In genomic region chr5:142937956-142938727, GRCm38 (mm10) we compare ENCODE assay signal across 9 mouse cellular contexts. TPM values are rescaled to one million over a fixed set of nuclear protein-coding genes. Genes with fewer than 3 reads are reported as not detected.
DNase-seq lines count a peak whose midpoint lies in the region; ATAC-seq and TF ChIP-seq lines count a peak whose summit lies in the region.
"Had no signal": no experiment of that assay in that cellular context is flagged by ENCODE, and none has a peak within 500 bp of the region (broad histone marks: within the 10 kb centered on the region; RNA-seq: fewer than 3 reads in every experiment).

No protein-coding gene starts in this region.

- no peak overlapping the region for H3K27ac ChIP-seq in lung, embryonic 16.5 days (ENCODE audit: low read length)
- H3K27ac ChIP-seq in heart, postnatal 0 days (ENCODE audit: low read depth): no peak overlapping the region
- H3K27ac ChIP-seq in liver, embryonic 13.5 days: peak overlapping the region; percentile 24
- no peak overlapping the region for H3K27ac ChIP-seq in forebrain, postnatal 0 days (ENCODE audit: low read depth, low read length)
- no peak overlapping the region for H3K27ac ChIP-seq in forebrain, embryonic 15.5 days (replicated peaks)
- H3K27ac ChIP-seq: neural tube, embryonic 12.5 days had no signal

- no peak for TF ChIP-seq EP300 in heart, postnatal 0 days (IDR thresholded peaks at IDR 0.05; ENCODE audit: low read depth)

- H3K9me3 ChIP-seq in lung, embryonic 16.5 days (ENCODE audit: control insufficient read depth, low read length): 0 out of 2 replicates have a peak, but pooled peaks cover 2% of the 10 kb centered on the region
- no peaks in the 10 kb centered on the region for H3K9me3 ChIP-seq in heart, postnatal 0 days (replicated peaks; ENCODE audit: control insufficient read depth, low read length)
- no peaks in the 10 kb centered on the region; the same call in 1 of the 2 replicates for H3K9me3 ChIP-seq in liver, embryonic 13.5 days (replicated peaks)
- no peaks in the 10 kb centered on the region for H3K9me3 ChIP-seq in forebrain, postnatal 0 days (ENCODE audit: low read length)
- no peaks in the 10 kb centered on the region for H3K9me3 ChIP-seq in forebrain, embryonic 15.5 days

- no peaks in the 10 kb centered on the region for H3K27me3 ChIP-seq in lung, embryonic 16.5 days (ENCODE audit: control insufficient read depth, insufficient read depth, low read depth, low read length)
- H3K27me3 ChIP-seq in heart, postnatal 0 days (ENCODE audit: control insufficient read depth, insufficient read depth, low read length): no peaks in the 10 kb centered on the region
- H3K27me3 ChIP-seq in liver, embryonic 13.5 days: no peaks in the 10 kb centered on the region
- no peaks in the 10 kb centered on the region for H3K27me3 ChIP-seq in forebrain, postnatal 0 days (ENCODE audit: insufficient read depth, low read length)
- no peaks in the 10 kb centered on the region for H3K27me3 ChIP-seq in forebrain, embryonic 15.5 days
- H3K27me3 ChIP-seq: neural tube, embryonic 12.5 days had no signal

- no peak overlapping the region for H3K4me3 ChIP-seq in lung, embryonic 16.5 days (ENCODE audit: low read length)
- H3K4me3 ChIP-seq in lung, adult 2 months (replicated peaks; ENCODE audit: extremely low read depth, low read depth, low read length): no peak overlapping the region
- H3K4me3 ChIP-seq in heart, postnatal 0 days (ENCODE audit: low read depth, low read length): no peak overlapping the region
- H3K4me3 ChIP-seq in liver, embryonic 13.5 days (replicated peaks): 0 out of 2 replicates have a peak overlapping the region, but pooled peaks have one; percentile 16
- H3K4me3 ChIP-seq in forebrain, postnatal 0 days (ENCODE audit: low read depth, low read length): no peak overlapping the region
- H3K4me3 ChIP-seq in forebrain, embryonic 15.5 days: no peak overlapping the region
- H3K4me3 ChIP-seq: neural tube, embryonic 12.5 days had no signal

- no peak overlapping the region for H3K9ac ChIP-seq in lung, embryonic 16.5 days (ENCODE audit: low read length)
- H3K9ac ChIP-seq in heart, postnatal 0 days (replicated peaks; ENCODE audit: low read depth, low read length): no peak overlapping the region
- H3K9ac ChIP-seq in liver, embryonic 13.5 days: 0 out of 2 replicates have a peak overlapping the region, but pooled peaks have one; percentile 12
- no peak overlapping the region for H3K9ac ChIP-seq in forebrain, postnatal 0 days
- H3K9ac ChIP-seq in forebrain, embryonic 15.5 days (replicated peaks): no peak overlapping the region
- H3K9ac ChIP-seq: neural tube, embryonic 12.5 days had no signal

- ATAC-seq in lung, embryonic 16.5 days (ENCODE audit: low read depth): peak; percentile 41
- ATAC-seq in heart, postnatal 0 days (ENCODE audit: insufficient read depth, low read depth): 0 out of 2 replicates have a peak, but pooled peaks have one; percentile 10
- peak; percentile 27; the same call in 1 of the 2 replicates for ATAC-seq in liver, embryonic 13.5 days (ENCODE audit: low read depth)
- no peak for ATAC-seq in forebrain, postnatal 0 days
- no peak for ATAC-seq in forebrain, embryonic 15.5 days (replicated peaks)

- no peak for TF ChIP-seq CTCF in lung, adult 2 months (IDR thresholded peaks at IDR 0.05; ENCODE audit: insufficient read depth, low read length)
- no peak for TF ChIP-seq CTCF in heart, postnatal 0 days (IDR thresholded peaks at IDR 0.05; ENCODE audit: low read depth)
- TF ChIP-seq CTCF in forebrain, postnatal 0 days (IDR thresholded peaks at IDR 0.05; ENCODE audit: low read depth): no peak

- no peak for TF ChIP-seq POLR2A in lung, adult 2 months (IDR thresholded peaks at IDR 0.05; ENCODE audit: borderline replicate concordance, extremely low read depth, low read depth, low read length)

- H3K4me2 ChIP-seq in lung, embryonic 16.5 days (ENCODE audit: low read depth, low read length): no peak overlapping the region
- no peak overlapping the region for H3K4me2 ChIP-seq in heart, postnatal 0 days (ENCODE audit: low read depth, low read length)
- peak overlapping the region; percentile 50 for H3K4me2 ChIP-seq in liver, embryonic 13.5 days
- H3K4me2 ChIP-seq in forebrain, postnatal 0 days (ENCODE audit: low read depth): no peak overlapping the region
- H3K4me2 ChIP-seq in forebrain, embryonic 15.5 days (replicated peaks): no peak overlapping the region
- H3K4me2 ChIP-seq: neural tube, embryonic 12.5 days had no signal

- no peaks in the 10 kb centered on the region for H3K36me3 ChIP-seq in lung, embryonic 16.5 days (ENCODE audit: control insufficient read depth, insufficient read depth, low read length)
- no peaks in the 10 kb centered on the region for H3K36me3 ChIP-seq in heart, postnatal 0 days (replicated peaks; ENCODE audit: control insufficient read depth, insufficient read depth, low read length)
- no peaks in the 10 kb centered on the region for H3K36me3 ChIP-seq in liver, embryonic 13.5 days
- H3K36me3 ChIP-seq in forebrain, postnatal 0 days (ENCODE audit: insufficient read depth): no peaks in the 10 kb centered on the region
- no peaks in the 10 kb centered on the region for H3K36me3 ChIP-seq in forebrain, embryonic 15.5 days
- H3K36me3 ChIP-seq: neural tube, embryonic 12.5 days had no signal

- DNase-seq in lung, adult 2 months: no peak
- peak; percentile 97 for DNase-seq in R1 (ENCODE audit: low read depth, low spot score)
- DNase-seq in heart, postnatal 0 days (ENCODE audit: low spot score): no peak
- DNase-seq in liver, embryonic 13.5 days: peak; percentile 71
- peak; percentile 57 for DNase-seq in thymus, postnatal 25 days
- no peak for DNase-seq in forebrain, postnatal 0 days

- 35% methylated on average over 19 of the region's 19 CpGs for whole genome bisulfite sequencing in lung, embryonic 16.5 days
- WGBS in lung, adult 2 months: 41% methylated on average over 19 of the region's 19 CpGs
- WGBS in heart, postnatal 0 days: 40% methylated on average over 19 of the region's 19 CpGs
- WGBS in liver, embryonic 13.5 days (ENCODE audit: insufficient replicate concordance): 23% methylated on average over 19 of the region's 19 CpGs
- 40% methylated on average over 19 of the region's 19 CpGs for WGBS in forebrain, postnatal 0 days
- WGBS in forebrain, embryonic 15.5 days: 41% methylated on average over 19 of the region's 19 CpGs

- peaks cover 5% of the 10 kb centered on the region; the same call in 1 of the 2 replicates for H3K4me1 ChIP-seq in lung, embryonic 16.5 days (replicated peaks; ENCODE audit: control insufficient read depth, insufficient read depth, low read length)
- peaks cover 4% of the 10 kb centered on the region for H3K4me1 ChIP-seq in lung, adult 2 months (ENCODE audit: control insufficient read depth, insufficient read depth, low read length)
- peaks cover 6% of the 10 kb centered on the region; the same call in 1 of the 2 replicates for H3K4me1 ChIP-seq in heart, postnatal 0 days (ENCODE audit: control insufficient read depth, insufficient read depth)
- H3K4me1 ChIP-seq in liver, embryonic 13.5 days (replicated peaks): peaks cover 37% of the 10 kb centered on the region
- H3K4me1 ChIP-seq in forebrain, postnatal 0 days (ENCODE audit: insufficient read depth): no peaks in the 10 kb centered on the region
- H3K4me1 ChIP-seq in forebrain, embryonic 15.5 days: peaks cover 6% of the 10 kb centered on the region; the same call in 1 of the 2 replicates
- H3K4me1 ChIP-seq: neural tube, embryonic 12.5 days had no signal

RNA-seq across cellular contexts. Expression of gene Fscn1, which starts 22.0 kb away (rescaled TPM):
- 181 and 222 TPM in 2 replicates for polyA plus RNA-seq in lung, embryonic 16.5 days (2015; fragmentation: Nextera tagmentation; extraction: Ambion mirVana)
- polyA plus RNA-seq in lung, adult 2 months (2012; rRNA removed): 21.0 and 26.3 TPM in 2 replicates
- 101 and 104 TPM in 2 replicates for total RNA-seq in heart, postnatal 0 days (2014; rRNA removed; ENCODE audit: low replicate concordance)
- 77.9 and 78.7 TPM in 2 replicates for polyA plus RNA-seq in heart, postnatal 0 days (2015; fragmentation: Nextera tagmentation; extraction: Ambion mirVana)
- 29.5 and 38.3 TPM in 2 replicates for polyA plus RNA-seq in liver, embryonic 13.5 days (2015; fragmentation: Nextera tagmentation; extraction: Ambion mirVana)
- 394 and 457 TPM in 2 replicates for total RNA-seq in forebrain, postnatal 0 days (2014; rRNA removed)
- polyA plus RNA-seq in forebrain, postnatal 0 days (2015; fragmentation: Nextera tagmentation; extraction: Ambion mirVana): 522 and 558 TPM in 2 replicates
- 521 and 538 TPM in 2 replicates for polyA plus RNA-seq in forebrain, embryonic 15.5 days (2015; fragmentation: Nextera tagmentation; extraction: Ambion mirVana)

RNA-seq across cellular contexts. Expression of gene Actb, which starts 31.6 kb away (rescaled TPM):
- 16,153 and 18,603 TPM in 2 replicates for polyA plus RNA-seq in lung, embryonic 16.5 days (2015; fragmentation: Nextera tagmentation; extraction: Ambion mirVana)
- polyA plus RNA-seq in lung, adult 2 months (2012; rRNA removed): 5,708 and 6,451 TPM in 2 replicates
- 2,129 and 2,574 TPM in 2 replicates for total RNA-seq in heart, postnatal 0 days (2014; rRNA removed; ENCODE audit: low replicate concordance)
- 4,473 and 4,544 TPM in 2 replicates for polyA plus RNA-seq in heart, postnatal 0 days (2015; fragmentation: Nextera tagmentation; extraction: Ambion mirVana)
- 8,250 and 9,425 TPM in 2 replicates for polyA plus RNA-seq in liver, embryonic 13.5 days (2015; fragmentation: Nextera tagmentation; extraction: Ambion mirVana)
- 5,288 and 5,744 TPM in 2 replicates for total RNA-seq in forebrain, postnatal 0 days (2014; rRNA removed)
- 19,349 and 21,354 TPM in 2 replicates for polyA plus RNA-seq in forebrain, postnatal 0 days (2015; fragmentation: Nextera tagmentation; extraction: Ambion mirVana)
- polyA plus RNA-seq in forebrain, embryonic 15.5 days (2015; fragmentation: Nextera tagmentation; extraction: Ambion mirVana): 16,767 and 16,970 TPM in 2 replicates

RNA-seq across cellular contexts. Expression of gene Fbxl18, which starts 42.9 kb away (rescaled TPM):
- polyA plus RNA-seq in lung, embryonic 16.5 days (2015; fragmentation: Nextera tagmentation; extraction: Ambion mirVana): 9.5 and 10.3 TPM in 2 replicates
- 21.3 and 22.5 TPM in 2 replicates for polyA plus RNA-seq in lung, adult 2 months (2012; rRNA removed)
- 12.5 and 17.8 TPM in 2 replicates for total RNA-seq in heart, postnatal 0 days (2014; rRNA removed; ENCODE audit: low replicate concordance)
- polyA plus RNA-seq in heart, postnatal 0 days (2015; fragmentation: Nextera tagmentation; extraction: Ambion mirVana): 6.8 and 7.3 TPM in 2 replicates
- polyA plus RNA-seq in liver, embryonic 13.5 days (2015; fragmentation: Nextera tagmentation; extraction: Ambion mirVana): 3.7 and 4.2 TPM in 2 replicates
- 24.9 and 38.0 TPM in 2 replicates for total RNA-seq in forebrain, postnatal 0 days (2014; rRNA removed)
- 14.9 and 27.0 TPM in 2 replicates for polyA plus RNA-seq in forebrain, postnatal 0 days (2015; fragmentation: Nextera tagmentation; extraction: Ambion mirVana)
- 32.6 and 34.2 TPM in 2 replicates for polyA plus RNA-seq in forebrain, embryonic 15.5 days (2015; fragmentation: Nextera tagmentation; extraction: Ambion mirVana)

Comparison
In these comparisons a context has a peak if more than half of its experiments do, and no peak if none do; other contexts are left out.
1. ATAC-seq: peak in lung, embryonic 16.5 days (single experiment), heart, postnatal 0 days (single experiment) and liver, embryonic 13.5 days (single experiment); none in forebrain, postnatal 0 days (single experiment) and forebrain, embryonic 15.5 days (single experiment).
2. DNase-seq: peak in R1 (single experiment), liver, embryonic 13.5 days (single experiment) and thymus, postnatal 25 days (single experiment); none in lung, adult 2 months (single experiment), heart, postnatal 0 days (single experiment) and forebrain, postnatal 0 days (single experiment).